Mouse (Mus musculus): ENCODE measurements around the gene Lsm4. TPM values are rescaled to one million over a fixed set of nuclear protein-coding genes. Genes with fewer than 3 reads are reported as not detected.

The Lsm4 gene
- polyA plus RNA-seq, 1 experiment from 2014 or later = 98.5 TPM

DNA sequence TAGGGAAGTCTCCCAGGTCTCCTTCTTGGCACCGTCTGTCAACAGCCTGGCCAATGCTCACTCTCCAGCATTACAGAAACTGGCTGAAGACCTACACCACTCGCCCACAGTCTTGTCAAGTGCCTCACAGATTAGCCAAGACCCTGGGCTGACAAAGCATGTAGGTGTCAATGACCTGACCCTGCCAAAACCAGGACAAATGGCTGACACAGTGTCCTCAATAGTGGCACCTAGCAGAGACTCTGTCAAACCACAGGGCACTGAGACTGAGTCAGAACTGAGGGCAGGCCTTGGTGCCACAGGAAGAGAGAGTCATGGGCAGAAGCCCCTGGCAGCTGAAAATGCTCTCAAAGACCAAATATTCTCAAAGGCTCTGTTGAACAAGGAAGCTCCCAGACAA, 42.0 kb downstream of the Lsm4 start:
- no peak for DNase-seq
- no peak overlapping the region for H3K27ac ChIP-seq (ENCODE audit: low read depth)
- TF ChIP-seq EP300 (IDR thresholded peaks at IDR 0.05; ENCODE audit: low read depth) (no peak), CTCF (IDR thresholded peaks at IDR 0.05; ENCODE audit: low read depth) (no peak)
- no peak for ATAC-seq
- H3K36me3 ChIP-seq (replicated peaks; ENCODE audit: insufficient read depth, low read length) = no peaks in the 10 kb centered on the region
- 52% methylated on average over 2 of the region's 2 CpGs for WGBS (ENCODE audit: insufficient replicate concordance)
- H3K4me1 ChIP-seq (ENCODE audit: insufficient read depth) = peaks cover 8% of the 10 kb centered on the region; the same call in 1 of the 2 replicates
- no peak overlapping the region for H3K9ac ChIP-seq (replicated peaks)
- no peak overlapping the region for H3K4me2 ChIP-seq (ENCODE audit: low read depth, low read length)
- no peak overlapping the region for H3K4me3 ChIP-seq (ENCODE audit: low read depth, low read length)
- H3K27me3 ChIP-seq (ENCODE audit: insufficient read depth, low read length) = no peaks in the 10 kb centered on the region
- no peaks in the 10 kb centered on the region for H3K9me3 ChIP-seq (ENCODE audit: low read length)

DNA sequence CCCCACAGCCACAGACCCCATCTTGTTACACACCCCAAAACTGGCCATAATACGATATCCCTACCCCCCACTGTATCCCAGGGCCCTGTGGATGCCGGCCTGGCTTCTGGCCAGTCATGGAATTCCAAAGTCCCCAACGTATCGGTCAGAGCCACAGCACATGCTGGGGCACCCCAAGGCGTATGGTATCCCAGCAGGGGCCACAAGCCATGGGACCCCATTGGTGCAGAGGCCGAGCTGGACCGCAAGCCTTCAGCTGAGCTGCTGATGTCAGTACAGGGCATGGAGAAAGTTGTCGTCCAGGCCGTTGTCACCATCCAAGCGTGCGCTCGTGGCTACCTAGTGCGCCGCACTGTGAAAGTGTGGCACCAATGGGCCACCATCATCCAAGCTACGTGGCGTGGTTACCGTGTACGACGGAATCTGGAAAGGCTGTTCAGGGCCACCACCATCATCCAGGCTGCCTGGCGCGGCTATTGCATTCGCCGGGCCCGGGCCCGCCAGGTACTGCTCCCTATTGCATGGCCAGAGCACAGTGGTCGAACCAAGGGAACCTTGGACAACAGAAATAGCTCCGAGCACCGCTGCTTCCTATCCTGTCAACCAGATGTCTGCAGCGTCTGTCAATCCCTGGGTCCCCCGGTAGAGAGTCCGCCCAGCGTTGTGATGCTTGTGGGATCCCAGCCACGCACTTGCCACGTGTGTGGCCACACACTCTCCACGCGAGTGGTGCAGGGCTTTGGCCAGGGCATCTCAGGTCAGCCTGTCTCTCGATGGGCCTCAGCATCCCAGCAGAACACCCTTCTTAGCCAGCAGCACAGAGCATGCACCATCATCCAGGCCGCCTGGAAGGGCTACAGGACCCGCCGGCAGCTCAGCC, 43.7 kb downstream of the Lsm4 start:
- ATAC-seq = no peak
- WGBS (ENCODE audit: insufficient replicate concordance) = 79% methylated on average over 40 of the region's 40 CpGs

DNA sequence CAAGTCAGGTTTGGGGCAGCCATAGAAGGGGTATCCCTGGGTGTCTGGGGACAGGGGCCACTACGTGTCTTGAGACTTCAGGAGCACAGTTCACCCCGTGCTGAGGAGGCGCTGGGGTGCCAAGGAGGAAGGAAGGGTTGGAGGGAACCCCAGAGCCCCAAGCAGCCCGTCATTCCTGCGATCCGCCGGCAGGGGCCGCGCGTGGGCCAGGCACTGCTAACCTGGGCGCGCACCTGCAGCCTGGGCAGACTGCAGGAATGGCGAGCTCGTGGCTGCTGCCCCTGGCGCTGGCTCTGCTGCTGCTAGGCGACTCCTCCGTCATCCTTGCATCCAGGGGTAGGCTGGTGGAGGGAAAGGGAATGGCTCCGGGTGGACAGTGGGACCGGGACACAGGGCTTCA, 45.2 kb downstream of the Lsm4 start, which contains the start of gene Gm3336:
Gene Gm3336, plus strand, starts transcription at position 247 of the 400 bp plus-strand sequence.
- Histone ChIP-seq H3K4me2 (ENCODE audit: low read depth, low read length) (no peak within 1 kb of the TSS), H3K4me1 (ENCODE audit: insufficient read depth) (peaks cover 10% of the 10 kb centered on the region; the same call in 1 of the 2 replicates), H3K36me3 (replicated peaks; ENCODE audit: insufficient read depth, low read length) (no peaks in the 10 kb centered on the region), H3K4me3 (ENCODE audit: low read depth, low read length) (no peak within 1 kb of the TSS), H3K9ac (replicated peaks) (no peak within 1 kb of the TSS), H3K27me3 (ENCODE audit: insufficient read depth, low read length) (no peaks in the 10 kb centered on the region), H3K27ac (ENCODE audit: low read depth) (no peak within 1 kb of the TSS), H3K9me3 (ENCODE audit: low read length) (no peaks in the 10 kb centered on the region)
- TF ChIP-seq CTCF (IDR thresholded peaks at IDR 0.05; ENCODE audit: low read depth) (peak; percentile 97), EP300 (IDR thresholded peaks at IDR 0.05; ENCODE audit: low read depth) (no peak)
- peak; percentile 81 for DNase-seq
- WGBS (ENCODE audit: insufficient replicate concordance) = 5% methylated on average over 19 of the region's 19 CpGs
- peak; percentile 62 for ATAC-seq

More for the DNA sequence above, 43.7 kb downstream of the Lsm4 start:
- Histone ChIP-seq H3K9ac (replicated peaks) (no peak overlapping the region), H3K4me1 (ENCODE audit: insufficient read depth) (peaks cover 10% of the 10 kb centered on the region; the same call in 1 of the 2 replicates), H3K36me3 (replicated peaks; ENCODE audit: insufficient read depth, low read length) (no peaks in the 10 kb centered on the region), H3K27me3 (ENCODE audit: insufficient read depth, low read length) (no peaks in the 10 kb centered on the region), H3K27ac (ENCODE audit: low read depth) (no peak overlapping the region), H3K4me3 (ENCODE audit: low read depth, low read length) (no peak overlapping the region), H3K4me2 (ENCODE audit: low read depth, low read length) (no peak overlapping the region), H3K9me3 (ENCODE audit: low read length) (no peaks in the 10 kb centered on the region)
- TF ChIP-seq EP300 (IDR thresholded peaks at IDR 0.05; ENCODE audit: low read depth) (no peak), CTCF (IDR thresholded peaks at IDR 0.05; ENCODE audit: low read depth) (no peak)
- DNase-seq = no peak

DNA sequence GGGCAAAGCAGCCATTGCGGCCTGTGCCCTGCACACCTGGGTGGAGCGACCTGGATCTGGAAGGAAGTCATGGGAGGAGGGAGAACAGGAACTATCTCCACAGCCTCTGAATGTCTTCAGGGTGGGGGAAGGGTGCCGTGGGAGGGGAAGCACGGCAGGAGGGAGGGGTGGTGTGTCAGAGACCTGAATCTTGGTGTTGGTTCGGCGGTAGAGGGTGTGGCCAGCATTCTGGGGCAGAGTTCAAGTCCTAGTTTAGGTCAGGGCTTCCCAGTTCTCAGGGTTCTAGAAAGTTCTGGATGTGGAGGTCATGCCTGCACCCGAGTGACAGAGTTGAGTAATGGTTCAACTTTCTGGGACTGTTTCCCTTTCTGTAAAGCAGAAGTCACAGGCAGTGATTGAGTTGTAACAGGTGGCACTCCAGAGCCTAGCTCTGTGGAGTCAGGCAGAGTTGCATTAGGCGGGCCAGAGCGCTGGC, 46.8 kb downstream of the Lsm4 start:
- H3K4me2 ChIP-seq (ENCODE audit: low read depth, low read length) = no peak overlapping the region
- DNase-seq (no peak), ATAC-seq (no peak)
- H3K9me3 ChIP-seq (ENCODE audit: low read length) = no peaks in the 10 kb centered on the region
- WGBS (ENCODE audit: insufficient replicate concordance) = 33% methylated on average over 9 of the region's 9 CpGs
- no peak overlapping the region for H3K27ac ChIP-seq (ENCODE audit: low read depth)
- no peaks in the 10 kb centered on the region for H3K27me3 ChIP-seq (ENCODE audit: insufficient read depth, low read length)
- H3K4me3 ChIP-seq (ENCODE audit: low read depth, low read length) = no peak overlapping the region
- peaks cover 12% of the 10 kb centered on the region; the same call in 1 of the 2 replicates for H3K4me1 ChIP-seq (ENCODE audit: insufficient read depth)
- TF ChIP-seq CTCF (IDR thresholded peaks at IDR 0.05; ENCODE audit: low read depth) = no peak
- TF ChIP-seq EP300 (IDR thresholded peaks at IDR 0.05; ENCODE audit: low read depth) = no peak
- H3K36me3 ChIP-seq (replicated peaks; ENCODE audit: insufficient read depth, low read length) = no peaks in the 10 kb centered on the region
- H3K9ac ChIP-seq (replicated peaks) = no peak overlapping the region

DNA sequence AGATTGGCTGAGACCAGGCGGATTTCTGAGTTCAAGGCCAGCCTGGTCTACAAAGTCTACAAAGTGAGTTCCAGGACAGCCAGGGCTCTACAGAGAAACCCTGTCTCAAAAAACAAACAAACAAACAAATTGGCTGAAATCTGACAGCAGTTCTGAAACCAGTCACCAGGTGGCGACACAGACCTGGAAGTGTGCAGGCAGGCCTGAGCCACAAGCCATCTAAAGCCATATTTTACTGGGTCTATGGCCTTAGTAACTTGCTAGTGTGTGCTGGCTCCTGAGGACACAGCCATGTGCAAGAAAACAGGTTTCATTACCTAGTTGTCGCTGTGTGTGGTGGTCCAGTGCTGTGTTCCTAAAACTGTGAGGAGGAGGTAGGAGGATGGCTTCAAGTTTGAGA, 47.7 kb downstream of the Lsm4 start:
- TF ChIP-seq EP300 (IDR thresholded peaks at IDR 0.05; ENCODE audit: low read depth) (no peak), CTCF (IDR thresholded peaks at IDR 0.05; ENCODE audit: low read depth) (peak; percentile 98)
- WGBS (ENCODE audit: insufficient replicate concordance) = 7% methylated on average over 3 of the region's 3 CpGs
- Histone ChIP-seq H3K4me1 (ENCODE audit: insufficient read depth) (peaks cover 12% of the 10 kb centered on the region; the same call in 1 of the 2 replicates), H3K27me3 (ENCODE audit: insufficient read depth, low read length) (no peaks in the 10 kb centered on the region), H3K27ac (ENCODE audit: low read depth) (no peak overlapping the region), H3K9me3 (ENCODE audit: low read length) (no peaks in the 10 kb centered on the region), H3K4me2 (ENCODE audit: low read depth, low read length) (no peak overlapping the region), H3K9ac (replicated peaks) (no peak overlapping the region), H3K4me3 (ENCODE audit: low read depth, low read length) (no peak overlapping the region), H3K36me3 (replicated peaks; ENCODE audit: insufficient read depth, low read length) (no peaks in the 10 kb centered on the region)
- ATAC-seq = no peak
- peak; percentile 87 for DNase-seq

DNA sequence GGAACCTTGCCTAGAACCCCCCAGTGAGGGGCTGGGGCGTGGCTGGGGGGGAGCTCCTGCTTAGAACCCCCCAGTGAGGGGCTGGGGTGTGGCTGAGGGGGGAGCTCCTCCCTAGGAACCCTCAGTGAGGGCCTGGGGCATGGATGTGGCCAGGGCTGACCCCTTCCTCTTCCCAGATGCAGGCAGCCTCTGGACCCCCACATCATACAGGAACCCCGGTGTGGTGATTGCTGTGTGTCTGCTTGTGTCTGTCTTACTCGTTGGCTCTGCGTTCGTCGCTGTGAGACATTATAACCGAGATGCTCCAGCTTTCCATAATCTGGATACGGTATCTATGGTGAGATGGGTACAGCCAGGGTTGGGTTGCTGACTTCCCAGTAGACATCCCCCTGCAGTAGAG, 48.6 kb downstream of the Lsm4 start:
- no peak overlapping the region for H3K9ac ChIP-seq (replicated peaks)
- peaks cover 14% of the 10 kb centered on the region; the same call in 1 of the 2 replicates for H3K4me1 ChIP-seq (ENCODE audit: insufficient read depth)
- no peak overlapping the region for H3K27ac ChIP-seq (ENCODE audit: low read depth)
- DNase-seq (no peak), ATAC-seq (no peak)
- no peaks in the 10 kb centered on the region for H3K36me3 ChIP-seq (replicated peaks; ENCODE audit: insufficient read depth, low read length)
- H3K9me3 ChIP-seq (ENCODE audit: low read length) = no peaks in the 10 kb centered on the region
- no peak overlapping the region for H3K4me3 ChIP-seq (ENCODE audit: low read depth, low read length)
- no peak overlapping the region for H3K4me2 ChIP-seq (ENCODE audit: low read depth, low read length)
- peaks cover under 1% of the 10 kb centered on the region; the same call in 1 of the 2 replicates for H3K27me3 ChIP-seq (ENCODE audit: insufficient read depth, low read length)
- WGBS (ENCODE audit: insufficient replicate concordance) = 85% methylated on average over 8 of the region's 8 CpGs
- TF ChIP-seq EP300 (IDR thresholded peaks at IDR 0.05; ENCODE audit: low read depth) (no peak), CTCF (IDR thresholded peaks at IDR 0.05; ENCODE audit: low read depth) (no peak)
